Mouse (Mus musculus) hindbrain, postnatal 0 days (tissue): ENCODE measurements around the gene Anks1b. TPM values are rescaled to one million over a fixed set of nuclear protein-coding genes. Genes with fewer than 3 reads are reported as not detected.

ENCODE experiments used
- ATAC-seq: fragments of 200-750 bp; cut with Nextera tagmentation; 2 replicates; pipeline ENCODE4 v1.8.0; 2017; ENCODE audit warnings: mild to moderate bottlenecking, moderate TSS enrichment, moderate library complexity
- DNase-seq: peaks from one replicate; pipeline ENCODE4 v3.0.0-alpha.2; 2015; ENCODE audit warnings: low spot score
- H3K27ac ChIP-seq: fragments of 300-500 bp; sonication (generic); 2 replicates; pipeline ENCODE4 v1.5.1; 2014; ENCODE audit warnings: mild to moderate bottlenecking
- H3K27me3 ChIP-seq: fragments of 300-500 bp; sonication (generic); 2 replicates; pipeline ENCODE4 v1.6.1; 2014; ENCODE audit warnings: low read length, mixed read lengths; ENCODE audit not compliant: insufficient read depth
- H3K36me3 ChIP-seq: fragments of 300-500 bp; sonication (generic); 2 replicates; pipeline ENCODE4 v1.6.1; 2014; ENCODE audit warnings: low read length, mixed read lengths; ENCODE audit not compliant: insufficient read depth
- H3K4me1 ChIP-seq: fragments of 300-500 bp; sonication (generic); 2 replicates; pipeline ENCODE4 v1.6.1; 2014; ENCODE audit warnings: antibody characterized with exemption, low read length, mixed read lengths; ENCODE audit not compliant: insufficient read depth
- H3K4me2 ChIP-seq: fragments of 300-500 bp; sonication (generic); 2 replicates; pipeline ENCODE4 v1.6.1; 2014; ENCODE audit warnings: low read depth, mild to moderate bottlenecking, low read length, moderate library complexity, mixed read lengths
- H3K4me3 ChIP-seq: fragments of 300-500 bp; sonication (generic); 2 replicates; pipeline ENCODE4 v1.5.1; 2014; ENCODE audit warnings: low read length
- H3K9ac ChIP-seq: fragments of 300-500 bp; sonication (generic); replicated peaks from 2 replicates; pipeline ENCODE4 v1.6.1; 2014; ENCODE audit warnings: mild to moderate bottlenecking, low read length, moderate library complexity, mixed read lengths
- H3K9me3 ChIP-seq: fragments of 300-500 bp; sonication (generic); 2 replicates; pipeline ENCODE4 v1.6.1; 2016; ENCODE audit warnings: low read length, mixed read lengths
- CTCF ChIP-seq: IDR thresholded peaks from 2 replicates; pipeline ENCODE4 v1.5.1; 2016; ENCODE audit warnings: antibody characterized with exemption, control low read depth, low read depth
- WGBS: fragments of 180-500 bp; shearing (Covaris S2); extraction: QIAGEN DNeasy Blood & Tissue Kit; methylation state at CpG from one replicate; pipeline ENCODE4 v1.1.7; 2014; 5-methylcytosine and 5-hydroxymethylcytosine counted together
- polyA plus RNA-seq: library from polyadenylated mRNA; unstranded; fragments of >200 nt; fragmentation: Nextera tagmentation; extraction: Ambion mirVana; gene quantifications from 2 replicates; pipeline ENCODE4 v1.2.1, GENCODE M21; 2015
- total RNA-seq: library from RNA; depleted of rRNA; stranded (reverse); fragments of >200 nt; gene quantifications from 2 replicates; pipeline ENCODE4 v1.2.3, GENCODE M21; 2014

Gene Anks1b
- total and polyA plus RNA-seq, 2 experiments from 2014 or later = 104 to 156 TPM

- no peak overlapping the region for H3K9ac ChIP-seq
- H3K4me3 ChIP-seq = no peak overlapping the region
- H3K4me2 ChIP-seq = no peak overlapping the region
- TF ChIP-seq CTCF = no peak
- no peak for ATAC-seq
- no peaks in the 10 kb centered on the region for H3K27me3 ChIP-seq
- WGBS = 82% methylated on average over 8 of the region's 8 CpGs
- no peaks in the 10 kb centered on the region for H3K9me3 ChIP-seq
- no peak for DNase-seq
- no peaks in the 10 kb centered on the region for H3K36me3 ChIP-seq
- no peaks in the 10 kb centered on the region for H3K4me1 ChIP-seq
- no peak overlapping the region for H3K27ac ChIP-seq
Measured at GRCm38 (mm10) chr10:89883561-89883960, 10.3 kb downstream of the Anks1b start.

GRCm38 (mm10) chr10:89902720-89903337 lies 29.5 kb downstream of the Anks1b start:
- Histone ChIP-seq H3K4me3 (no peak overlapping the region), H3K9ac (no peak overlapping the region), H3K36me3 (no peaks in the 10 kb centered on the region), H3K4me2 (no peak overlapping the region), H3K9me3 (no peaks in the 10 kb centered on the region), H3K27ac (no peak overlapping the region), H3K27me3 (no peaks in the 10 kb centered on the region), H3K4me1 (no peaks in the 10 kb centered on the region)
- 0 out of 2 replicates have a peak, but pooled peaks have one; percentile 10 for ATAC-seq
- 39% methylated on average over 7 of the region's 7 CpGs for WGBS
- peak; percentile 71 for DNase-seq
- TF ChIP-seq CTCF = peak; percentile 31; the same call in 1 of the 2 replicates

- no peak for TF ChIP-seq CTCF
- no peak overlapping the region for H3K27ac ChIP-seq
- ATAC-seq (peak; percentile 49; the same call in 1 of the 2 replicates), DNase-seq (peak; percentile 69)
- H3K4me2 ChIP-seq = no peak overlapping the region
- H3K9me3 ChIP-seq = no peaks in the 10 kb centered on the region
- H3K4me1 ChIP-seq = no peaks in the 10 kb centered on the region
- no peaks in the 10 kb centered on the region for H3K27me3 ChIP-seq
- no peak overlapping the region for H3K9ac ChIP-seq
- no peak overlapping the region for H3K4me3 ChIP-seq
- no peaks in the 10 kb centered on the region for H3K36me3 ChIP-seq
- 50% methylated on average over 4 of the region's 4 CpGs for WGBS
Measured at GRCm38 (mm10) chr10:89911889-89912288, 38.6 kb downstream of the Anks1b start.

GRCm38 (mm10) chr10:89913174-89913573 lies 39.9 kb downstream of the Anks1b start:
- TF ChIP-seq CTCF = no peak
- no peak overlapping the region for H3K4me2 ChIP-seq
- H3K36me3 ChIP-seq = no peaks in the 10 kb centered on the region
- H3K27me3 ChIP-seq = no peaks in the 10 kb centered on the region
- DNase-seq (peak; percentile 34), ATAC-seq (0 out of 2 replicates have a peak, but pooled peaks have one; percentile 55)
- no peaks in the 10 kb centered on the region for H3K9me3 ChIP-seq
- no peak overlapping the region for H3K27ac ChIP-seq
- no peak overlapping the region for H3K4me3 ChIP-seq
- H3K9ac ChIP-seq = no peak overlapping the region
- no peaks in the 10 kb centered on the region for H3K4me1 ChIP-seq

GRCm38 (mm10) chr10:89917141-89917540 lies 43.8 kb downstream of the Anks1b start:
- Histone ChIP-seq H3K4me1 (no peaks in the 10 kb centered on the region), H3K4me2 (no peak overlapping the region), H3K9ac (no peak overlapping the region), H3K27ac (no peak overlapping the region), H3K9me3 (no peaks in the 10 kb centered on the region), H3K27me3 (no peaks in the 10 kb centered on the region), H3K36me3 (no peaks in the 10 kb centered on the region), H3K4me3 (no peak overlapping the region)
- no peak for ATAC-seq
- no peak for TF ChIP-seq CTCF
- 76% methylated on average over 1 of the region's 1 CpGs for WGBS
- DNase-seq = peak; percentile 30

- no peak for DNase-seq
- 82% methylated on average over 4 of the region's 4 CpGs for WGBS
Measured at GRCm38 (mm10) chr10:89921965-89922364, 48.7 kb downstream of the Anks1b start.

GRCm38 (mm10) chr10:89942180-89942579 lies 68.9 kb downstream of the Anks1b start:
- H3K36me3 ChIP-seq = no peaks in the 10 kb centered on the region
- no peak for TF ChIP-seq CTCF
- DNase-seq (no peak), ATAC-seq (no peak)
- no peak overlapping the region for H3K4me3 ChIP-seq
- WGBS = 73% methylated on average over 4 of the region's 4 CpGs
- no peak overlapping the region for H3K27ac ChIP-seq
- no peak overlapping the region for H3K4me2 ChIP-seq
- H3K9ac ChIP-seq = no peak overlapping the region
- H3K27me3 ChIP-seq = no peaks in the 10 kb centered on the region
- no peaks in the 10 kb centered on the region for H3K4me1 ChIP-seq
- H3K9me3 ChIP-seq = no peaks in the 10 kb centered on the region

More at GRCm38 (mm10) chr10:89921965-89922364, 48.7 kb downstream of the Anks1b start:
- no peak for TF ChIP-seq CTCF
- Histone ChIP-seq H3K36me3 (no peaks in the 10 kb centered on the region), H3K27me3 (no peaks in the 10 kb centered on the region), H3K9me3 (peaks cover 6% of the 10 kb centered on the region; the same call in 1 of the 2 replicates), H3K4me1 (no peaks in the 10 kb centered on the region), H3K9ac (no peak overlapping the region), H3K4me2 (no peak overlapping the region), H3K27ac (no peak overlapping the region), H3K4me3 (no peak overlapping the region)
- no peak for ATAC-seq
